Mouse (Mus musculus): ENCODE results near the gene Abcb11. TPM values are rescaled to one million over a fixed set of nuclear protein-coding genes. Genes with fewer than 3 reads are reported as not detected.
"Not testable (repeated sequence)": the region's sequence is repeated elsewhere in the genome, so short reads cannot be mapped to it uniquely, and the experiment has no call there.

The Abcb11 gene
- polyA plus RNA-seq, 1 experiment from 2014 or later = 0.06 TPM

DNA sequence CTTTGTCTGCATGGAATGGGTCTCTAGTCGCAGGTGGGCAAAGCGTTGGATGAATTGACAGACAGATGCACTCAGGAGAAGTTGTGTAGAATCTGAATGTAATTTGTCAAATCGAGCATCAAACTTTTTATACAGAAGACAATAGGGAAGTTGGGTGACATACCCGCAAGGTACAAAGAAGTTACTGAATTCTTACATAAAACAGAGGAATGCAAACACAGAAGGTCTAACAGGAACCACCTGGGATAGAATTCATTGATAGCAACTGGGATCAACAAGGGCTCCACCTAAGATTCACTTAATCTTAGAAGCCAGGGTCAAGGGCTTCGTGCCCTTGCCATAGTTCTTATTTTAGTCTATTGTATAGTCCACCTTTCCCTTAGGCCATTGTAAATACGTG is 41.8 kb downstream of the Abcb11 start:
- H3K4me3 ChIP-seq (ENCODE audit: low read depth, low read length); H3K9ac ChIP-seq (ENCODE audit: low read depth, low read length); H3K4me2 ChIP-seq (replicated peaks; ENCODE audit: low read depth, low read length); ATAC-seq (ENCODE audit: low FRiP score); H3K9me3 ChIP-seq (ENCODE audit: control insufficient read depth, low read length); H3K4me1 ChIP-seq (replicated peaks; ENCODE audit: control insufficient read depth, insufficient read depth, low read length); DNase-seq (ENCODE audit: low spot score); H3K36me3 ChIP-seq (ENCODE audit: control insufficient read depth, insufficient read depth, low read length); H3K27ac ChIP-seq (ENCODE audit: low read depth, low read length); H3K27me3 ChIP-seq (ENCODE audit: control insufficient read depth, insufficient read depth, low read length): not testable (repeated sequence)
- WGBS = 87% methylated on average over 5 of the region's 6 CpGs

DNA sequence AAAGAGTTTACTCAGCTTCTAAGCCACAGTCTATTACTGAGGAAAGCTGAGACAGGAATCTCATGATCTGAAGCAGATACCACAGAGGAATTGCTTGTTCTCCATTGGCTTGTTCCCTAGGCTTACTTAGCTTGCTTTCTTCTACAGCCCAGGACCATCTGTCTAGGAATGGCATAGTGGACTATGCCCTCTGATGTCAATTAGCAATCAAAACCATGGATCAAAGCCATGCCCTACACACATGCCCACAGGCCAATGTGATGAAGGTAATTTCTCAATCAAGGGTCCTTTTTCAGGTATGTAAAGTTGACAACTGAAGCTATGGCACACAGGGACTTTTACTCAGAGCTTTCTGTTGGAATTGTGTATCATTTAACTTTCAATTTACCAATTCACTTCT is 47.9 kb downstream of the Abcb11 start:
- Histone ChIP-seq H3K4me2 (replicated peaks; ENCODE audit: low read depth, low read length) (no peak overlapping the region), H3K27me3 (ENCODE audit: control insufficient read depth, insufficient read depth, low read length) (no peaks in the 10 kb centered on the region), H3K36me3 (ENCODE audit: control insufficient read depth, insufficient read depth, low read length) (no peaks in the 10 kb centered on the region), H3K27ac (ENCODE audit: low read depth, low read length) (no peak overlapping the region), H3K9me3 (ENCODE audit: control insufficient read depth, low read length) (no peaks in the 10 kb centered on the region), H3K4me1 (replicated peaks; ENCODE audit: control insufficient read depth, insufficient read depth, low read length) (no peaks in the 10 kb centered on the region), H3K4me3 (ENCODE audit: low read depth, low read length) (no peak overlapping the region), H3K9ac (ENCODE audit: low read depth, low read length) (no peak overlapping the region)
- no peak for DNase-seq (ENCODE audit: low spot score)
- ATAC-seq (ENCODE audit: low FRiP score) = no peak

DNA sequence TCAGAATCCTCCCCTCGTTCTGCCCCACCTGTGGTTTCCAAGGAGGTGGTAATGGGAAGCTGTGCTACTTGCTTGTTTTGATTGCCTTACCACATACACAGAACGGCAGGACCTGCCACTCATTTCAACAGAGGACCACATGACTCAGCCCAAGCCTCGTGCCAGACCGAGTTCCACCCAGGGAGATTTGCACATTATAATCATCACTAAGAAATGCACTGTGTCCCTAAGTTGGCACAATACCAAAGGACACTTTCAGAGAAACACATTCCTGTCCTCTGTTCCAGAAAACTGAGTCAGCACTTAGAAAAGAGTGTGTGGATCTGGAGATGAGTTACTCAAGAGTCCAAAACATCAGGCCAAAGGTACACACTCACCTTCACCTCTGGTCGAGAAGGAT is 53.4 kb downstream of the Abcb11 start:
- Histone ChIP-seq H3K4me1 (replicated peaks; ENCODE audit: control insufficient read depth, insufficient read depth, low read length) (no peaks in the 10 kb centered on the region), H3K27me3 (ENCODE audit: control insufficient read depth, insufficient read depth, low read length) (no peaks in the 10 kb centered on the region), H3K4me3 (ENCODE audit: low read depth, low read length) (no peak overlapping the region), H3K27ac (ENCODE audit: low read depth, low read length) (no peak overlapping the region), H3K9me3 (ENCODE audit: control insufficient read depth, low read length) (no peaks in the 10 kb centered on the region), H3K36me3 (ENCODE audit: control insufficient read depth, insufficient read depth, low read length) (no peaks in the 10 kb centered on the region), H3K4me2 (replicated peaks; ENCODE audit: low read depth, low read length) (no peak overlapping the region), H3K9ac (ENCODE audit: low read depth, low read length) (no peak overlapping the region)
- DNase-seq (ENCODE audit: low spot score) (no peak), ATAC-seq (ENCODE audit: low FRiP score) (no peak)
- WGBS = 71% methylated on average over 5 of the region's 5 CpGs

DNA sequence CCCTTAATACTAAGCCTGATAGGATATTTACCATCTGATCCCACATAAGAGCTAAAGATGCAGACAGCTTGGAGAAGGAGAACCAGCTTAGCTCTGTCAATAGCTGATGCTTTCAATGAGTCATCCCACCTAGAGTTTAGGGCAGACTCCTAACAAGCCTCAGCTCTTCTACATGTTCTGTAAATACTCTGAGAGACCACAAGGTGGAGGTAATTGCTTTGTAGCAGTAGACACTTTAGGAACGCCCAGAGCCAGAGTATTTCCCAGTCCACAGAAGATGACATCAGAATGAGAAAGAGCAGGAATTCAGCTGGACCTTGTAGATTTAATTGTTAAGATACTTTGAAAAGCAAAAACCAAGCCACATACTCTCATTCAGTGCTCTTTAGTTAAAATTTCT is 66.5 kb downstream of the Abcb11 start:
- Histone ChIP-seq H3K4me2 (replicated peaks; ENCODE audit: low read depth, low read length) (no peak overlapping the region), H3K36me3 (ENCODE audit: control insufficient read depth, insufficient read depth, low read length) (no peaks in the 10 kb centered on the region), H3K9me3 (ENCODE audit: control insufficient read depth, low read length) (no peaks in the 10 kb centered on the region), H3K27ac (ENCODE audit: low read depth, low read length) (no peak overlapping the region), H3K27me3 (ENCODE audit: control insufficient read depth, insufficient read depth, low read length) (no peaks in the 10 kb centered on the region), H3K4me3 (ENCODE audit: low read depth, low read length) (no peak overlapping the region), H3K9ac (ENCODE audit: low read depth, low read length) (no peak overlapping the region), H3K4me1 (replicated peaks; ENCODE audit: control insufficient read depth, insufficient read depth, low read length) (no peaks in the 10 kb centered on the region)
- 0 out of 2 replicates have a peak, but pooled peaks have one; percentile 14 for ATAC-seq (ENCODE audit: low FRiP score)
- peak; percentile 33 for DNase-seq (ENCODE audit: low spot score)
- whole genome bisulfite sequencing = 9% methylated on average over 1 of the region's 1 CpGs

DNA sequence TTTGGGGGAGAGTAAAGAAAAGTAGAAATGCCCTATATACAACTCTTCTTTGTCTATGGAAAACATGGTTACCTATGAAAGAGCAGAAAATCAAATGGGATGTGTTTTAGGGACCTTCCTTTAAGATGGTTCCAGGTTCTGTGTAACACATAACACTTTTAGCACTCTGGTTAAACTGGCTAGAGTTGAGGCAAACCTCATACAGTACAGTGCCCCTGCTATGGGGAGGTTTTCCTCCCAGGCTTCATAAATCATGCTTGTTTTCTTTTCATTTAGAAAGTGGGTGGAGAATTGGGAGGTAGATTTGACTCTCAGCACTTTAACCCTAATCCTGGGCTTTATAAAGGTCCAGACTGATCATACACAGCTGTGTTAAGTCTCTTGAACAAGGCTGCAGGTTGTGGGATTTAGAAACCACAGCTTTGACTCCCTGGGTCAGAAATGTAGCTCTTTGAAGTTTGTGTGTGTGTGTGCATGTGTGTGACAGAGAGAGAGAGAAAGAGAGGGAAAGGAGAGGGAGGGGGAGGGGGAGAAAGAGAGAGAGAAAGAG is 78.3 kb downstream of the Abcb11 start:
- DNase-seq (ENCODE audit: low spot score) (no peak), ATAC-seq (ENCODE audit: low FRiP score) (no peak)
- H3K27ac ChIP-seq (ENCODE audit: low read depth, low read length) = no peak overlapping the region
- H3K4me1 ChIP-seq (replicated peaks; ENCODE audit: control insufficient read depth, insufficient read depth, low read length) = no peaks in the 10 kb centered on the region
- no peak overlapping the region for H3K4me2 ChIP-seq (replicated peaks; ENCODE audit: low read depth, low read length)
- H3K27me3 ChIP-seq (ENCODE audit: control insufficient read depth, insufficient read depth, low read length) = no peaks in the 10 kb centered on the region
- no peaks in the 10 kb centered on the region for H3K36me3 ChIP-seq (ENCODE audit: control insufficient read depth, insufficient read depth, low read length)
- H3K9me3 ChIP-seq (ENCODE audit: control insufficient read depth, low read length) = no peaks in the 10 kb centered on the region
- no peak overlapping the region for H3K9ac ChIP-seq (ENCODE audit: low read depth, low read length)
- no peak overlapping the region for H3K4me3 ChIP-seq (ENCODE audit: low read depth, low read length)

DNA sequence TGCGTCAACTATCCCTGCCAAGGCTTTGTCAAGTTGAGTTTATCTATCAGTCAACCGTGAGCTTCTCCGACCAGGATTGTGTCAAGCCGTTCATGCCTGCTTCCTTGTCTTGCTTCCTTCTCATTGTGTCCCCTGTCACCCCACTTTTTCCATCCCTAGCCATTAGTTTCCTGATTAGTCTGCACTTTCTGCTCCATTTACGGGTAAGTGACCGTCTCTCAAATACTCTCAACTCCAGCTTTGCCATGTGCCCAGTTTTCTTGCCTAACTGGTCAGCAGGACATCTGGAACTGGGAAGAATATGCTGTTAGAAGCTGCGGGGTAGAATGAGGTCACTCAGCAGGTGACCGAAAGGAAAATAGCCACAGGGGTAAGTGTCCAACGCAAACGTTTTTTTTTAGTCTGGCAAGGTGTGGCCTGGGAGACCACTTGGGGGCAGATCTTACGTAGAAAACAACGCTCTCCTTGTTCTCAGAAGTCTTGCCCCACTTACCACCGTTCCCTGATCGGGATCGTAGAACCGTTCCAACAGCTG is 94.1 kb downstream of the Abcb11 start:
- H3K4me3 ChIP-seq (ENCODE audit: low read depth, low read length) = no peak overlapping the region
- H3K4me1 ChIP-seq (replicated peaks; ENCODE audit: control insufficient read depth, insufficient read depth, low read length) = no peaks in the 10 kb centered on the region
- no peak for ATAC-seq (ENCODE audit: low FRiP score)
- H3K9ac ChIP-seq (ENCODE audit: low read depth, low read length) = no peak overlapping the region
- no peak overlapping the region for H3K4me2 ChIP-seq (replicated peaks; ENCODE audit: low read depth, low read length)
- 54% methylated on average over 16 of the region's 16 CpGs for WGBS
- H3K27me3 ChIP-seq (ENCODE audit: control insufficient read depth, insufficient read depth, low read length) = no peaks in the 10 kb centered on the region
- H3K9me3 ChIP-seq (ENCODE audit: control insufficient read depth, low read length) = no peaks in the 10 kb centered on the region
- peak; percentile 3 for DNase-seq (ENCODE audit: low spot score)
- H3K36me3 ChIP-seq (ENCODE audit: control insufficient read depth, insufficient read depth, low read length) = no peaks in the 10 kb centered on the region
- H3K27ac ChIP-seq (ENCODE audit: low read depth, low read length) = no peak overlapping the region

DNA sequence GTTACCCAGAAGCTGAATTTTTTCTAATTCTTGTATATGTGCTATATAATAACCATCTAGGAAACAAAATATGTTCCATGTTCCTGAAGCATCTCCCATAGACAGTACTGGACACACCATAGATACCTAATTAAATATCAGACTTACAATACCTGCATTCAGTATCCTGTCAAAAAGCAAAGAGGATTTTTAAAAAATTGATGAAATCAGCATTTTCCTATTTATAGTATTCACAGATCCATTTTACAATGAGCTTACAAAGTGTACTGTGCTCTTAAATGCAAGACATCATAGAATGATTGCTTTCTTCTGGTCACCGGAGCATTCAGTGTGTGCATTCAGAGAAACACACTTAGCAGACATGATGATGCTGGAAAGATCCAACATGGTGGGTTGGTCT is 95.3 kb downstream of the Abcb11 start:
- H3K4me1 ChIP-seq (replicated peaks; ENCODE audit: control insufficient read depth, insufficient read depth, low read length) = no peaks in the 10 kb centered on the region
- H3K9me3 ChIP-seq (ENCODE audit: control insufficient read depth, low read length) = no peaks in the 10 kb centered on the region
- 89% methylated on average over 1 of the region's 1 CpGs for WGBS
- DNase-seq (ENCODE audit: low spot score) = no peak
- no peak overlapping the region for H3K4me2 ChIP-seq (replicated peaks; ENCODE audit: low read depth, low read length)
- H3K36me3 ChIP-seq (ENCODE audit: control insufficient read depth, insufficient read depth, low read length) = no peaks in the 10 kb centered on the region
- no peak overlapping the region for H3K4me3 ChIP-seq (ENCODE audit: low read depth, low read length)
- H3K9ac ChIP-seq (ENCODE audit: low read depth, low read length) = no peak overlapping the region
- no peak for ATAC-seq (ENCODE audit: low FRiP score)
- H3K27me3 ChIP-seq (ENCODE audit: control insufficient read depth, insufficient read depth, low read length) = no peaks in the 10 kb centered on the region
- H3K27ac ChIP-seq (ENCODE audit: low read depth, low read length) = no peak overlapping the region

DNA sequence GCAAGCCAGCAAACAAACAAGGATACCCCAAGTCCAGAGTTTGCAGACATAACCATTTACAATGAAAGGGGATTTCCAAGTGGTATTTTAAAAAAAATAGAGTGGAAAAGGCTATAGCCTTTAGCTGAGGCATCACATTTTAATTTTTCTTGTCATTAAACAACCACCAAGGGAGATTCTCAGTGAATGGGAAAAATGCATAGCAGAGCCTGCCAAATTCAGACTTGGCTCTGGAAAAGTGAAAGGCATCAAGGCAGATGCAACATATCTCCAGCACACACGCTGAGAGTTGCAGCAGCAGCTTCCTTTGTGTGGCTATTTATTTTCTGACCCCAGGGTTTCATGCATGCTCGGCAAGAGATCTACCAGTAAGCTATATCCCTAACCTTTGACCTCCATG is 97.5 kb downstream of the Abcb11 start:
- 16% methylated on average over 2 of the region's 2 CpGs for WGBS

DNA sequence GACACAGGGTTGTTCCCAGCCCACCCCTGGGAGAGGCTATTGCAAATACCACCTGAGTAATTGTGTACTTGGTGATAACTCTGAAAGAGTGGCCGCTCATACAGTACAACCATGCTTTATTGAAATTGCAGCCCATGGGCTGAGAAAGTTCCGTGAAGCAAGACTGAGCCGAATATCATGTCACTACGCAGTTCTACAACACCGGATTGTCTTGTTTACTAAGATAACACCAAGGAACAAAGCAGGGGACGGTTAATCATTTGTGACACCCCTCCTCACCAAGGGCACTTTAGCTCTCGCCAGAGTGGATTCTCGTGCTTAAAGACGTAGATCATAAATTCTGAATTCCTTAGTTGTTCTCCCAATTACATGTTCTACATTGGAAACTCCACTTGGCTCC is 103.1 kb downstream of the Abcb11 start:
- H3K9ac ChIP-seq (ENCODE audit: low read depth, low read length) = no peak overlapping the region
- no peaks in the 10 kb centered on the region for H3K36me3 ChIP-seq (ENCODE audit: control insufficient read depth, insufficient read depth, low read length)
- DNase-seq (ENCODE audit: low spot score) (no peak), ATAC-seq (ENCODE audit: low FRiP score) (no peak)
- WGBS = 75% methylated on average over 9 of the region's 9 CpGs
- H3K27me3 ChIP-seq (ENCODE audit: control insufficient read depth, insufficient read depth, low read length) = no peaks in the 10 kb centered on the region
- H3K4me2 ChIP-seq (replicated peaks; ENCODE audit: low read depth, low read length) = no peak overlapping the region
- H3K9me3 ChIP-seq (ENCODE audit: control insufficient read depth, low read length) = no peaks in the 10 kb centered on the region
- H3K4me3 ChIP-seq (ENCODE audit: low read depth, low read length) = no peak overlapping the region
- H3K27ac ChIP-seq (ENCODE audit: low read depth, low read length) = no peak overlapping the region
- H3K4me1 ChIP-seq (replicated peaks; ENCODE audit: control insufficient read depth, insufficient read depth, low read length) = no peaks in the 10 kb centered on the region

More for the DNA sequence above, 97.5 kb downstream of the Abcb11 start:
- DNase-seq (ENCODE audit: low spot score) = no peak
- H3K27ac ChIP-seq (ENCODE audit: low read depth, low read length) = no peak overlapping the region
- no peak for ATAC-seq (ENCODE audit: low FRiP score)
- H3K27me3 ChIP-seq (ENCODE audit: control insufficient read depth, insufficient read depth, low read length) = no peaks in the 10 kb centered on the region
- H3K9me3 ChIP-seq (ENCODE audit: control insufficient read depth, low read length) = no peaks in the 10 kb centered on the region
- H3K4me3 ChIP-seq (ENCODE audit: low read depth, low read length) = no peak overlapping the region
- no peak overlapping the region for H3K4me2 ChIP-seq (replicated peaks; ENCODE audit: low read depth, low read length)
- no peaks in the 10 kb centered on the region for H3K4me1 ChIP-seq (replicated peaks; ENCODE audit: control insufficient read depth, insufficient read depth, low read length)
- no peaks in the 10 kb centered on the region for H3K36me3 ChIP-seq (ENCODE audit: control insufficient read depth, insufficient read depth, low read length)
- H3K9ac ChIP-seq (ENCODE audit: low read depth, low read length) = no peak overlapping the region
